Mouse (Mus musculus) E14TG2a.4 (cell line): ENCODE results near the gene Gdf10.

Source experiments
- H3K27me3 ChIP-seq: 2 replicates; pipeline ENCODE4 v1.6.1; 2014; ENCODE audit warnings: low read length, control low read depth; ENCODE audit not compliant: insufficient read depth
- H3K36me3 ChIP-seq: 2 replicates; pipeline ENCODE4 v1.6.1; 2014; ENCODE audit warnings: low read length, control low read depth; ENCODE audit not compliant: insufficient read depth
- H3K4me1 ChIP-seq: replicated peaks from 2 replicates; pipeline ENCODE4 v1.6.1; 2014; ENCODE audit warnings: low read depth, low read length, control low read depth
- H3K4me3 ChIP-seq: replicated peaks from 2 replicates; pipeline ENCODE4 v1.5.1; 2014; ENCODE audit warnings: mild to moderate bottlenecking, low read length
- H3K9me3 ChIP-seq: 2 replicates; pipeline ENCODE4 v1.6.1; 2014; ENCODE audit warnings: low read length, control low read depth
- CTCF ChIP-seq: conservative IDR thresholded peaks from 2 replicates; pipeline ENCODE4 v1.5.1; 2014; ENCODE audit warnings: low read length
- NANOG ChIP-seq: IDR thresholded peaks from 2 replicates; pipeline ENCODE4 v1.6.1; 2014; ENCODE audit warnings: borderline replicate concordance, low read length, mixed read lengths
- POU5F1 ChIP-seq: IDR thresholded peaks from 2 replicates; pipeline ENCODE4 v1.6.1; 2014; ENCODE audit warnings: low read length, borderline replicate concordance

The Gdf10 gene

DNA sequence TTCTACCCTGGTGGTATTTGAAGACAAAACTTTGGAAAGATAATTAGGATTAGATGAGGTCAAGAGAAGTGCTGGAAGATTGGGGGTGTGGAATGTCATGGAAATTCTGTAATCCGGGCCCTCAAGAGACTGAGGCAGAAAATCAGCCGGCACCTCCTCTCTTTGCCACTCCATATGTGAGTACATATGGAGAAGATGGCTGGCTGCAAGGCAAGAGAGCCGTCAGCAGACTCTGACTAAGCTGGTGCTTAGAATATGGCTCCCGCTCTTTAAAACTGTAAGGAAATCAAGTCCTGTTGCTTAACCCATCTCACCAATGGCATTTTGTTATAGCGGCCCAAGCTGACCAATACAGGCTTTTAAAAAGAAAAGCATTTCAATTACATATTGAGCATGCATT, 27.6 kb upstream of the Gdf10 start:
- no peaks in the 10 kb centered on the region for H3K36me3 ChIP-seq
- H3K4me1 ChIP-seq, result no peaks in the 10 kb centered on the region
- peaks cover 32% of the 10 kb centered on the region for H3K9me3 ChIP-seq
- H3K27me3 ChIP-seq, result no peaks in the 10 kb centered on the region
- TF ChIP-seq CTCF, result no peak
- no peak for TF ChIP-seq NANOG
- TF ChIP-seq POU5F1, result no peak
- H3K4me3 ChIP-seq, result no peak overlapping the region

DNA sequence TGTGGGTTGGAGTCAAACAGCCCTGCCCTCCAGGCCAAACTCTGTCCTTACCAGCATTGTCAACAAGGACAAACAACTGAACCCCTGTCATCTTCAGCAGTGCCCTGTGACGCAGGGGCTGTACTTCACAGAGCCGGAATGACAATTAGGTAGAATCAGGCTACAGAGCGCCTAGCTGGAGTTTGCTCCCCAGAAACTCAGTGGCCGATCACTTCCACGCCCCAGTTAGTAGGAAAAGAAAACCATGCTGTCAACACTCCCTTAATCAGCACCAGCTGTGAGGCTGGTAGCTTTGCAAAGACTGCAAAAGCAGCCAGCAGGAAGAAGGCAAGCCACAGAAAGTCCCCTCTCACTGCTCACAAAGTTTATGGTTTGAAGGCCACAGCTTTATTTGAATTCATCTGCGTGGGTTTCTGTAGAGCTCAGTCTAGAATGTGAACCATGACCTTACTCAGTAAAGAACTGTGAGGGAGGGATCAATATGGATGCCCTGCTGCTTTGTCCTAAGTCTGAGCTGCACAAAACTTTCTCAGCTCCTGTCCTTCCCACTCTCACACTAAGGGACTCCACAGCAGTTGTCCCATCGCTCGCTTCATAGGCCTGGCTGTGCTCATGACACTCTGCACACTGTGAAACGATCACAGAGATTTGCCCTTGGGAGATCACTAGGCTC, 26.6 kb upstream of the Gdf10 start:
- no peaks in the 10 kb centered on the region for H3K27me3 ChIP-seq
- H3K36me3 ChIP-seq, result no peaks in the 10 kb centered on the region
- TF ChIP-seq CTCF, result no peak
- TF ChIP-seq NANOG, result no peak
- no peak for TF ChIP-seq POU5F1
- no peak overlapping the region for H3K4me3 ChIP-seq
- no peaks in the 10 kb centered on the region for H3K4me1 ChIP-seq
- H3K9me3 ChIP-seq, result peaks cover 39% of the 10 kb centered on the region

DNA sequence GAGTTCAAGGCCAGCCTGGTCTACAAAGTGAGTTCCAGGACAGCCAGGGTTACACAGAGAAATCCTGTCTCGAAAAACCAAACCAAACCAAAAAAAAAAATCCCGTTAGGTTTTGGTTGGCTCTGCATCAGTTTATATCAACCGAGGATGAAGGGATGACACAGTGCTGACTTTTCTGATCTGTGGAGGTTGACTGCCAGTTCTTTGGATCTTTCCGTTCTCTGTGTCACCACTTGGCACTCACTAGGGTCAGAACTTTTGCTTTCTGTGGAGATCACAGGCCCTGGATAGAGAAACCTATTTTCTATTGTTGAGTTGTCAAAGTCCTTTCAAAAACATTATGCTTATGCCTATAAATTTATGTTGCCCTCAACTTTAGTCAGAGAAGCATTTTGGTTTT, 20.6 kb upstream of the Gdf10 start:
- Histone ChIP-seq H3K36me3 (no peaks in the 10 kb centered on the region), H3K4me1 (no peaks in the 10 kb centered on the region), H3K27me3 (no peaks in the 10 kb centered on the region), H3K9me3 (peaks cover 78% of the 10 kb centered on the region), H3K4me3 (no peak overlapping the region)
- TF ChIP-seq CTCF (no peak), POU5F1 (no peak), NANOG (no peak)

DNA sequence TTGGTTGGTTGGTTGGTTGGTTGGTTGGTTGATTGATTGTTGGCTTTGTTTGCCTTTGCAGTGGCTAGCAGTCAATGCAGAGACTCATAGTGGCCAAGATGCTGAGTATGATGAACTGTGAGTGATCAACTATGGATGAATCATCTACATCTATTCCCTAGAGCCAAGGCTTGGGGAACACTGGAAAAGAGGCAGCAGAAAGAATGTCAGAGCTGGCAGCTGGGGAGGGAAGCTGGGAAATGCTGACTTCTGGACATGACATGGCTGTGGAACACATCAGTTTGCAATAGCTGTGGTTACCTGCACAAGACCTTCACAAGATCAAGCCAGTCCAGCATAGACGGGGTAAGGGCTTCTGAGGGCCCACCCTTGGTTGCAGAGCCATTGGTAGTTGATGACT, 20.2 kb upstream of the Gdf10 start:
- no peaks in the 10 kb centered on the region for H3K36me3 ChIP-seq
- H3K4me1 ChIP-seq, result no peaks in the 10 kb centered on the region
- H3K4me3 ChIP-seq, result no peak overlapping the region
- peaks cover 79% of the 10 kb centered on the region for H3K9me3 ChIP-seq
- TF ChIP-seq NANOG, result no peak
- TF ChIP-seq POU5F1, result no peak
- TF ChIP-seq CTCF, result no peak
- H3K27me3 ChIP-seq, result no peaks in the 10 kb centered on the region

DNA sequence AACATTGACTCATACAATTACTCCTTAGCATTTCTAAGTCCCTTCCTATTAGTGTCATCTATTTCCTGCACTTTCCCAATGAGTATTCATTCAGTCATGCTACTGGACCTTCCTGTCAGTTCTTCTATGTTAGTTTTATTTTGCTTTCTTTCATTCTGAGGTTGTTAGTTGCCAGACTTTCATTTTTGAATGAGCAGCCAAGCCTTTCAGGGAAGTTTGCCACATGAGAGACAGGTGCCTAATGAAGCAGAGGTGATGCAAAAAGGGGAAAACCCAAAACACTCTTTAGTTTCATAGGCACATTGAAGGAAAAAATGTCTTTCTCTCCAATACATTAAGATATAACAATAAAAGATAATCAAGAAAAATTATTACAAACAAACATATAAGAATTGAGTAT, 18.5 kb upstream of the Gdf10 start:
- no peak for TF ChIP-seq CTCF
- no peak for TF ChIP-seq POU5F1
- no peak for TF ChIP-seq NANOG
- Histone ChIP-seq H3K9me3 (peaks cover 77% of the 10 kb centered on the region), H3K36me3 (no peaks in the 10 kb centered on the region), H3K27me3 (no peaks in the 10 kb centered on the region), H3K4me3 (no peak overlapping the region), H3K4me1 (no peaks in the 10 kb centered on the region)

DNA sequence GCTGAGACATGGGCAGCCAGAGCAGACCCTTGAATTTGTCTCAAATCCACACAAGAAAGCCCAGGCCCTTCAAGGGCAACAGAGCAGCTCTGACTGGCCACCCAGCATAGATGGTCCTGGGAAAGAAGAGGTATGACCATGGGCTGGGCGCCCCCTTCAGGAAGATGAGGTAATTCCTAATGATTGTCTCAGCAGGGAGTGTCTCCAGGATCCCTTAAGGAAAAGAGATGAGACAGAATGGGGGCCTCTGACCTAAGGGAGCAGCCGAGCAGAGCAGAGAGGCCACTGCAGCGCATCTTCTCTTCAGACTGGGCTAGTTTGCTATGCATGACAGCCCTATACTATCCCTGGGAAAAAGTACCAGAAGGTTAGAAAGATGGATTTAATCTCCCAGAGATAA, 9.7 kb upstream of the Gdf10 start:
- peaks cover 17% of the 10 kb centered on the region for H3K9me3 ChIP-seq
- peaks cover 4% of the 10 kb centered on the region for H3K27me3 ChIP-seq
- H3K36me3 ChIP-seq, result no peaks in the 10 kb centered on the region
- H3K4me3 ChIP-seq, result no peak overlapping the region
- TF ChIP-seq CTCF, result peak; percentile 49
- TF ChIP-seq POU5F1, result no peak
- H3K4me1 ChIP-seq, result no peaks in the 10 kb centered on the region

DNA sequence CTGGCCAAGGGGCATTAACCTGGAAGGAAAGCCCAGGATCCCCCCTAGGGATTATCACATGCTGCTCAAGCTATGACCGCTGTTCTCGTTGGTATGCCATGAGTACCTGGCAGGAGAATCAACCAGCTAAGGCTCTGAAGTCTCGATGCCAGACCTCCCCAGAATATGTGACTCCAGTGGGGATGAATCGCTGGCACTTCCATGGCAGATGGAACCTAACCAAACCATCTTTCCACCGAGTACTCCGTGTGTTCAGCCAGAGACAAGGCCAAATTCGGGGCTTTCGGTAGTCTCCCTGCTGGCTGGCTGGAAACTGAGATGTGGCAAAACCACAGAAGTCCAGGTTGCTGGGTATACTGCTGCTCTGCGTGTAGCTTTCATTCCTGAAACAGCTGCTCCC, 9.2 kb upstream of the Gdf10 start:
- Histone ChIP-seq H3K9me3 (peaks cover 14% of the 10 kb centered on the region), H3K4me1 (no peaks in the 10 kb centered on the region), H3K27me3 (peaks cover 8% of the 10 kb centered on the region), H3K36me3 (no peaks in the 10 kb centered on the region), H3K4me3 (no peak overlapping the region)
- TF ChIP-seq CTCF (no peak), POU5F1 (no peak), NANOG (no peak)

DNA sequence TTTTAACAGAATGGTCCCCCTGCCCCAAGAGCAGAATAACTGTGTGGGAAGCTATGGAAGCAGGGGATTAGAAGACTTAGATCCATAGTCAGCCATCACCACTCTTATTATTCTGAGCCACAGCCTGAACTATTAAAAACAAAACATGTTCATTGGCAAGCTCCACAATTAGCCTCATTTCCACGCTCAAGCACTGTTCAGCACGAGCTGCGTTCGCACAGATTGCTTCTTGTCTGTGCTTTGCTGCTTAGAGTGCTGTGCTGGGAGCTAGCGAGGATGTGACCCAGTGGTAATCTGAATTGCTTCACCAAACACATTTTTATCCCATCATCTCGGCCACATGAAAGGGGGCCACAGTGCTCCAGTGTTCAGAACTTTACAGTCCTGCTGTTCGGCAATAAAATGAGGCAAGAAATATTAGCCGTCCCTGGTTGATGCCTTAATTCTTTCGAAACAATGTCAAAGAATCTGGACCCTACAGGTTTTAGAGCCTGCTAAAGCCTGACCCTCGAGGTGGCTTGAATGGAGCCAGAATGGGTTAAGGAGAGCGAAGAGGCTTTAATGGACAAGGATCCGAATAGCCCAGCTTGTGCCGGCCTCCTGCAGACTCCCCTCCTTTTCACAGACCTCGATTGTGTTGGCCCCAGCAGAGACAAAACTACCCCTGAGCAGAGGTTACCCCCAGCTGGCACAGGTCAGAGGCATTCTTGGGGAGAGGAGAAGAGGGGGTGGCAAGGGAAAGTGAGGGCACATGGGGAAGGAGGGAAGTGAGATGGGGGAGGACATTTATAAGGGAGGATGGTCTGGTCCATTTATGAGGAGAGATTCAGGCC, 2.4 kb upstream of the Gdf10 start:
- Histone ChIP-seq H3K27me3 (peaks cover 70% of the 10 kb centered on the region), H3K4me1 (peaks cover 5% of the 10 kb centered on the region), H3K4me3 (no peak overlapping the region), H3K36me3 (no peaks in the 10 kb centered on the region), H3K9me3 (no peaks in the 10 kb centered on the region)
- TF ChIP-seq CTCF (no peak), POU5F1 (no peak), NANOG (no peak)

DNA sequence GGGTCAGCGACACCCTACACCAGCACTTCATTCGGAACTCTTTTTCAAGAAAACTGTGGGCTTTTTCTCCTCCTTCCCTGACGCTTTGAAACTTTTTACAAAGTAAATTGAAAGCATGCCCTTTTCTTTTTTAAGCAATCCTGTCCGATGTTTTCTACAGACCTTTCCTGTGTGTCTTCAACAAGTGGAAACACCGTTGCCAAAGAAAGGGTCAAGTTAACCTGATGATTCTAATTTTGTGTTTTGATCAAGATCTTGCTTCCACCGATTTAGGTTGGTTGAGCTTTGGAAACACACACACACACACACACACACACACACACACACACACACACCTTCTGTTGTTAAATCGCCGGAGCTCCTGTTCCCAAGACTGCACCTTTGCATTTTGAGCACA, 618 bp upstream of the Gdf10 start:
- H3K4me3 ChIP-seq, result peak overlapping the region; percentile 78
- peaks cover 5% of the 10 kb centered on the region for H3K4me1 ChIP-seq
- no peaks in the 10 kb centered on the region for H3K36me3 ChIP-seq
- H3K27me3 ChIP-seq, result peaks cover 87% of the 10 kb centered on the region
- TF ChIP-seq POU5F1, result no peak
- no peak for TF ChIP-seq CTCF
- TF ChIP-seq NANOG, result no peak
- H3K9me3 ChIP-seq, result no peaks in the 10 kb centered on the region
